Mouse (Mus musculus) kidney, adult 2 months (tissue): ENCODE measurements around the gene Stkld1.

Source experiments
- CTCF ChIP-seq: fragments of 200-500 bp; conservative IDR thresholded peaks from 2 replicates; pipeline ENCODE4 v1.5.1; 2011; ENCODE audit warnings: low read depth, mild to moderate bottlenecking, control low read depth, low read length, moderate library complexity, mixed read lengths; ENCODE audit not compliant: insufficient read depth, insufficient read length
- POLR2A ChIP-seq: fragments of 200-500 bp; IDR thresholded peaks from one replicate; pipeline ENCODE4 v1.6.1; 2011; ENCODE audit warnings: low read depth, low read length, control low read depth

GRCm38 (mm10) chr2:26967262-26967661 lies 33.4 kb downstream of the Stkld1 start:
- no peak for TF ChIP-seq CTCF
- TF ChIP-seq POLR2A, result no peak
